Mouse (Mus musculus) hindbrain, embryonic 16.5 days (tissue): ENCODE data around the gene Slc15a1. TPM values are rescaled to one million over a fixed set of nuclear protein-coding genes. Genes with fewer than 3 reads are reported as not detected.

Source experiments
- ATAC-seq: fragments of 200-750 bp; cut with Nextera tagmentation; 2 replicates; pipeline ENCODE4 v1.8.0; 2017; ENCODE audit warnings: moderate TSS enrichment, moderate library complexity
- H3K27ac ChIP-seq: fragments of 300-500 bp; sonication (generic); 2 replicates; pipeline ENCODE4 v1.5.1; 2014; ENCODE audit warnings: low read depth, mild to moderate bottlenecking, control low read depth, low read length, moderate library complexity
- H3K27me3 ChIP-seq: fragments of 300-500 bp; sonication (generic); replicated peaks from 2 replicates; pipeline ENCODE4 v1.6.1; 2014; ENCODE audit warnings: low read length; ENCODE audit not compliant: control insufficient read depth, insufficient read depth
- H3K36me3 ChIP-seq: fragments of 300-500 bp; sonication (generic); 2 replicates; pipeline ENCODE4 v1.6.1; 2014; ENCODE audit warnings: mild to moderate bottlenecking, low read length, moderate library complexity, mixed read lengths; ENCODE audit not compliant: control insufficient read depth, insufficient read depth
- H3K4me1 ChIP-seq: fragments of 300-500 bp; sonication (generic); 2 replicates; pipeline ENCODE4 v1.6.1; 2014; ENCODE audit warnings: low read depth, low read length; ENCODE audit not compliant: control insufficient read depth, insufficient read depth
- H3K4me2 ChIP-seq: fragments of 300-500 bp; sonication (generic); 2 replicates; pipeline ENCODE4 v1.6.1; 2014; ENCODE audit warnings: mild to moderate bottlenecking, low read length, control low read depth, moderate library complexity
- H3K4me3 ChIP-seq: fragments of 300-500 bp; sonication (generic); 2 replicates; pipeline ENCODE4 v1.5.1; 2014; ENCODE audit warnings: mild to moderate bottlenecking, low read length, control low read depth, moderate library complexity
- H3K9ac ChIP-seq: fragments of 300-500 bp; sonication (generic); 2 replicates; pipeline ENCODE4 v1.6.1; 2014; ENCODE audit warnings: low read depth, mild to moderate bottlenecking, control low read depth, low read length, moderate library complexity
- H3K9me3 ChIP-seq: fragments of 300-500 bp; sonication (generic); 2 replicates; pipeline ENCODE4 v1.6.1; 2014; ENCODE audit warnings: mild to moderate bottlenecking, low read length, moderate library complexity; ENCODE audit not compliant: control insufficient read depth
- WGBS: fragments of 180-500 bp; shearing (Covaris S2); extraction: QIAGEN DNeasy Blood & Tissue Kit; methylation state at CpG from one replicate; pipeline ENCODE4 v1.1.7; 2014; 5-methylcytosine and 5-hydroxymethylcytosine counted together
- polyA plus RNA-seq: library from polyadenylated mRNA; unstranded; fragments of >200 nt; fragmentation: Nextera tagmentation; extraction: Ambion mirVana; gene quantifications from 2 replicates; pipeline ENCODE4 v1.2.1, GENCODE M21; 2015

Gene Slc15a1
- polyA plus RNA-seq, 1 experiment from 2014 or later: 0.09 TPM

GRCm38 (mm10) chr14:121497800-121498199, 7.3 kb downstream of the Slc15a1 start:
- no peaks in the 10 kb centered on the region for H3K36me3 ChIP-seq
- WGBS: 81% methylated on average over 1 of the region's 1 CpGs
- H3K9ac ChIP-seq: no peak overlapping the region
- no peaks in the 10 kb centered on the region for H3K27me3 ChIP-seq
- ATAC-seq: no peak
- no peak overlapping the region for H3K27ac ChIP-seq
- no peak overlapping the region for H3K4me3 ChIP-seq
- no peak overlapping the region for H3K4me2 ChIP-seq
- H3K4me1 ChIP-seq: no peaks in the 10 kb centered on the region
- H3K9me3 ChIP-seq: no peaks in the 10 kb centered on the region

DNA sequence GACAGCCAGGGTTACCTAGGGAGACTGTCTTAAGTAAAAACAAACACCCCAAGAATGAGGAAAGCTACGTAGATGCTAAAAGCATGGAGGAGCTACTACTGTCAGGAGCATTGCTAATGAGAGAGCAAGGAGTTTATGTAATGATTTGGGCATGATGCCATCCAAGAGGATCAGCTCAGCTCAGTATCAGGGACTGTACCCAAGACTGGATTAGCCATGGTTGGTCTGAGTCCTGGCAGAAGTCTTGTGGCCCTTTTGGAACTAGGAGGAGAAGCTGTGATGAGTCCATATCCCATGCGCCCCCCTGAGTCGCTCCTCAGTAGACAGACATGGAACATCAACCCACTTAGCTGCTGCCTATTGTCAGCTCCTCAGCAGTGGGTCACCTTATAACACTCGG, 9.3 kb downstream of the Slc15a1 start:
- no peaks in the 10 kb centered on the region for H3K36me3 ChIP-seq
- H3K27me3 ChIP-seq: no peaks in the 10 kb centered on the region
- no peaks in the 10 kb centered on the region for H3K4me1 ChIP-seq
- WGBS: 86% methylated on average over 4 of the region's 4 CpGs
- H3K4me2 ChIP-seq: no peak overlapping the region
- no peak overlapping the region for H3K27ac ChIP-seq
- no peak for ATAC-seq
- H3K9me3 ChIP-seq: no peaks in the 10 kb centered on the region
- H3K9ac ChIP-seq: no peak overlapping the region
- H3K4me3 ChIP-seq: no peak overlapping the region

DNA sequence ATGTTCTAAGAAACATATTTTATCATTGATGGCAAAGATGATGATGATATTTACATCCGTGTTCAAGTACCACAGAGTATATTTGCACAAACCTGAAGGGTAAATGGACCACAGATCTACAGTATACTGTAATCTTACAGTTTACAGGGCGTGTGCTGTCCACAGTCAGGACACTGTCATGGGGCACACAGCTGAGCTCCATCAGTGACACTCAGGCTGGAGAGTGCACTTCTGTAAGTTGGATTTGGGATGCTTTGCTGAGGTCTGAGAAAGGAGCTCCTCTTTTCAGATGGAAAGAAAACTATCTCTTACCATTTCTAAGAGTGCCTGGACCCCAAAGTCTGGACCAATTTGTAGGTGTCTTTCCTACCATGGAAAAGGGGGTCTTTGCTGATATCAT, 9.9 kb downstream of the Slc15a1 start:
- H3K4me2 ChIP-seq: no peak overlapping the region
- H3K9ac ChIP-seq: no peak overlapping the region
- H3K27ac ChIP-seq: no peak overlapping the region
- H3K9me3 ChIP-seq: no peaks in the 10 kb centered on the region
- no peaks in the 10 kb centered on the region for H3K36me3 ChIP-seq
- no peak overlapping the region for H3K4me3 ChIP-seq
- 92% methylated on average over 2 of the region's 2 CpGs for WGBS
- no peaks in the 10 kb centered on the region for H3K4me1 ChIP-seq
- H3K27me3 ChIP-seq: no peaks in the 10 kb centered on the region
- no peak for ATAC-seq

DNA sequence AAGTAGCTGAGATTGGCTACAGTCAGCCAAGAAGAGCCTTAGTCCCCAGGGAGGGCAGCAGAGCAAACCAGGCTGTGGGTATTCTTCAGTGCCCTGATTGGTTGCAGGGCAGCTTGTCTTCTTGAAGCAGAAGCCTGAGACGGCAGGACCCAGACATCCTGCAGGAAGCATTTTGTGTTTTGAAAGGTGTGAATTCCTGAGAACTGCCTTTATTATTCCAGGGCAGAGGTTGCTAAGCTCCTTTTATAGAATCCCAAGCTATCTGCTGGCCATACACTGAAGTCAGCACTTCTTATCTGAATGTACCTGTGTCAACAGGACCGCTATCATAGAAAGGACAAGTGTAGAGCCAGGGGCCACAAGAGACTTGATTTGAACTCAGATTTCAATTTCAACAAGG, 10.8 kb downstream of the Slc15a1 start:
- ATAC-seq: no peak
- Histone ChIP-seq H3K27ac (no peak overlapping the region), H3K27me3 (no peaks in the 10 kb centered on the region), H3K4me1 (no peaks in the 10 kb centered on the region), H3K9ac (no peak overlapping the region), H3K4me2 (no peak overlapping the region), H3K36me3 (no peaks in the 10 kb centered on the region), H3K9me3 (no peaks in the 10 kb centered on the region), H3K4me3 (no peak overlapping the region)
- 66% methylated on average over 2 of the region's 2 CpGs for WGBS

GRCm38 (mm10) chr14:121493712-121494111, 11.3 kb downstream of the Slc15a1 start:
- H3K4me1 ChIP-seq: no peaks in the 10 kb centered on the region
- 65% methylated on average over 3 of the region's 3 CpGs for WGBS
- H3K9ac ChIP-seq: no peak overlapping the region
- H3K4me3 ChIP-seq: no peak overlapping the region
- no peak overlapping the region for H3K27ac ChIP-seq
- no peak for ATAC-seq
- H3K36me3 ChIP-seq: no peaks in the 10 kb centered on the region
- H3K4me2 ChIP-seq: no peak overlapping the region
- no peaks in the 10 kb centered on the region for H3K27me3 ChIP-seq
- H3K9me3 ChIP-seq: no peaks in the 10 kb centered on the region

- 52% methylated on average over 8 of the region's 8 CpGs for WGBS
- H3K9me3 ChIP-seq: no peaks in the 10 kb centered on the region
- no peaks in the 10 kb centered on the region for H3K4me1 ChIP-seq
- no peak for ATAC-seq
- no peak overlapping the region for H3K4me2 ChIP-seq
- H3K27me3 ChIP-seq: no peaks in the 10 kb centered on the region
- no peak overlapping the region for H3K9ac ChIP-seq
- H3K4me3 ChIP-seq: no peak overlapping the region
- no peak overlapping the region for H3K27ac ChIP-seq
- no peaks in the 10 kb centered on the region for H3K36me3 ChIP-seq
Observed at GRCm38 (mm10) chr14:121492328-121492727, 12.7 kb downstream of the Slc15a1 start.

GRCm38 (mm10) chr14:121485722-121486121, 19.3 kb downstream of the Slc15a1 start:
- Histone ChIP-seq H3K36me3 (no peaks in the 10 kb centered on the region), H3K4me3 (no peak overlapping the region), H3K27me3 (no peaks in the 10 kb centered on the region), H3K27ac (no peak overlapping the region), H3K4me2 (no peak overlapping the region), H3K9ac (no peak overlapping the region), H3K4me1 (no peaks in the 10 kb centered on the region), H3K9me3 (no peaks in the 10 kb centered on the region)
- no peak for ATAC-seq
- WGBS: 97% methylated on average over 1 of the region's 1 CpGs

DNA sequence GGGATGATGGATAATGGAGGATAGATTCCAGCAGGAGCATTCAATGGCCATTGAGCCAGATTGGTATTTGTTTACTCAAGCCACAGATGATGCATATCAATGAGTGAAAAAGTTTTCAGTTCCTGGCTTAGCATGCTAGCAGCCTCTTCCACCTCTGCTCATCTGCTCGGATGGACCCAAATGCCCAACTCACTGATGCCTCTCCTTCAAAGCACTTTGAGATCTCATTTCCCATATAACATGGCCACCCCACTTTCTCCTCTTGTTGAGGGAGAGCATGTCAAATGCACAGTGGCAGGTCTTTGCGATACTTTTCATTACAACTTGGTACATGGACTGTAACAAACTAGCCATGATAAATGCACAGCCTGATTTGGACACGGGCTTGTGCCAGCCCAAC, 20.6 kb downstream of the Slc15a1 start:
- no peak overlapping the region for H3K4me2 ChIP-seq
- H3K9ac ChIP-seq: no peak overlapping the region
- no peak for ATAC-seq
- H3K27ac ChIP-seq: no peak overlapping the region
- no peak overlapping the region for H3K4me3 ChIP-seq
- no peaks in the 10 kb centered on the region for H3K4me1 ChIP-seq
- H3K9me3 ChIP-seq: no peaks in the 10 kb centered on the region
- WGBS: 82% methylated on average over 3 of the region's 3 CpGs
- no peaks in the 10 kb centered on the region for H3K27me3 ChIP-seq
- H3K36me3 ChIP-seq: no peaks in the 10 kb centered on the region

DNA sequence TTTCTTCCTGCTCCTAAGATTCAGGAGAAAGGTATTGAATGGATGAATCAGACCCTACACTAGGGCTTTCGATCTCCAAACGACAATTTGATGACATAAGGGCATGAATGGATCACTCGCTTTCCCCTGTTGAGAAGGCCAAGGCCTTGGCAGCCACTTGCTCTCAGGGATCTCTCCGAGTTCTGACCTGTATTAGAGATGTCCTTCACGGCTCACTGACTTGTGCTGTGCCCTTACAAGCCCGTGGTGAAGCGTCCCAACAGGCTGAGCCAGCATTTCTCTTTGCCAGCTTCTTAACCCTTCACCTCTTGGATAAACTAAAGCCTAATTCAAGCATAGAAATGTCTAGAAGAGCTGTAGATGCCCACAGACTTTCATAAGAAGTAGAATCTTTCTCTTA, 22.9 kb downstream of the Slc15a1 start:
- H3K4me2 ChIP-seq: no peak overlapping the region
- H3K27me3 ChIP-seq: no peaks in the 10 kb centered on the region
- H3K9me3 ChIP-seq: no peaks in the 10 kb centered on the region
- WGBS: 73% methylated on average over 7 of the region's 7 CpGs
- H3K4me3 ChIP-seq: no peak overlapping the region
- no peak overlapping the region for H3K27ac ChIP-seq
- ATAC-seq: no peak
- no peak overlapping the region for H3K9ac ChIP-seq
- no peaks in the 10 kb centered on the region for H3K4me1 ChIP-seq
- H3K36me3 ChIP-seq: no peaks in the 10 kb centered on the region

DNA sequence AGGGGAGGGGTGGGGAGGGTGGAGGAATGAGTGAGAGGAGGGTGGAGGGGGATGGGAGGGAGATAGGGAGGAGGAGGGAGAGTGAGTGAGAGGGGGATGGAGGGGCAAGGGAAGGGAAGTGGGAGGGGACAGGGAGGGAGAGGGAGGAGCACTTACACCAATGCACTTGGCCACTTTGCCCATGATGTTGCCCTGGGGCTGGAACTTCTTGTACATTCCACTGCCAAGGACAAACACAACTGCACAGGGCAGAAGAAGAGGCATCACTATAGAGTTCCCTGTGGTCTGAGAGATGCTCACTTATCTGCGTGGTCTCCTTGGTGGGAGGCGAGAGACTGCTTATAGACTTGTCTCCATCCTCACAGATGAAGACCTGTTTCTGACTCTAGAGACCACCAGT, 23.5 kb downstream of the Slc15a1 start:
- H3K9me3 ChIP-seq: no peaks in the 10 kb centered on the region
- 100% methylated on average over 2 of the region's 2 CpGs for WGBS
- ATAC-seq: no peak

More for the DNA sequence above, 23.5 kb downstream of the Slc15a1 start:
- Histone ChIP-seq H3K4me2 (no peak overlapping the region), H3K27ac (no peak overlapping the region), H3K4me1 (no peaks in the 10 kb centered on the region), H3K4me3 (no peak overlapping the region), H3K9ac (no peak overlapping the region), H3K27me3 (no peaks in the 10 kb centered on the region), H3K36me3 (no peaks in the 10 kb centered on the region)
